Mouse (Mus musculus) ES-CJ7 (cell line): Measurements from ENCODE around the gene Itga11.
"Not testable (repeated sequence)": the region's sequence is repeated elsewhere in the genome, so short reads cannot be mapped to it uniquely, and the experiment has no call there.

Source experiments
- DNase-seq: peaks from one replicate; pipeline ENCODE4 v3.0.0; 2011; ENCODE audit warnings: low read depth, low spot score

Gene Itga11

GRCm38 (mm10) chr9:62765346-62765745, 87.7 kb downstream of the Itga11 start:
- no peak for DNase-seq

GRCm38 (mm10) chr9:62767464-62767863, 89.8 kb downstream of the Itga11 start:
- no peak for DNase-seq

- no peak for DNase-seq
Measured at GRCm38 (mm10) chr9:62768361-62768760, 90.7 kb downstream of the Itga11 start.

GRCm38 (mm10) chr9:62772746-62773145, 95.1 kb downstream of the Itga11 start:
- DNase-seq, result no peak

- DNase-seq, result no peak
Measured at GRCm38 (mm10) chr9:62775464-62775863, 97.8 kb downstream of the Itga11 start.

GRCm38 (mm10) chr9:62777461-62777860, 99.8 kb downstream of the Itga11 start:
- peak; percentile 92 for DNase-seq

GRCm38 (mm10) chr9:62778721-62779120, 101.1 kb downstream of the Itga11 start:
- no peak for DNase-seq

- no peak for DNase-seq
Measured at GRCm38 (mm10) chr9:62781965-62782364, 104.3 kb downstream of the Itga11 start.

- peak; percentile 58 for DNase-seq
Measured at GRCm38 (mm10) chr9:62782976-62783781, 105.6 kb downstream of the Itga11 start.

GRCm38 (mm10) chr9:62784233-62784632, 106.6 kb downstream of the Itga11 start:
- peak; percentile 49 for DNase-seq

- DNase-seq, result no peak
Measured at GRCm38 (mm10) chr9:62786721-62787120, 109.1 kb downstream of the Itga11 start.

- no peak for DNase-seq
Measured at GRCm38 (mm10) chr9:62789856-62790255, 112.2 kb downstream of the Itga11 start.

GRCm38 (mm10) chr9:62799218-62799617, 121.6 kb downstream of the Itga11 start:
- not testable (repeated sequence) for DNase-seq

GRCm38 (mm10) chr9:62810095-62810494, 132.5 kb downstream of the Itga11 start:
- DNase-seq, result no peak

GRCm38 (mm10) chr9:62810543-62811515, 133.2 kb downstream of the Itga11 start:
- peak; percentile 46 for DNase-seq

- peak; percentile 96 for DNase-seq
Measured at GRCm38 (mm10) chr9:62811516-62812121, 134.0 kb downstream of the Itga11 start, which contains the start of gene Fem1b. Gene Fem1b (minus strand): TSS chr9:62811934.

GRCm38 (mm10) chr9:62812216-62813049, 134.8 kb downstream of the Itga11 start:
- DNase-seq, result peak; percentile 67

- no peak for DNase-seq
Measured at GRCm38 (mm10) chr9:62814751-62815150, 137.1 kb downstream of the Itga11 start.

- no peak for DNase-seq
Measured at GRCm38 (mm10) chr9:62816323-62817098, 138.9 kb downstream of the Itga11 start.

- no peak for DNase-seq
Measured at GRCm38 (mm10) chr9:62817099-62817571, 139.5 kb downstream of the Itga11 start.
